Mouse (Mus musculus) myocyte (in vitro differentiated cells): Measurements from ENCODE around the gene Klhdc3.

Experiments used
- CEBPB ChIP-seq: IDR thresholded peaks from 2 replicates; pipeline ENCODE4 v1.6.1; 2011; ENCODE audit warnings: mild to moderate bottlenecking, moderate library complexity; ENCODE audit not compliant: poor library complexity, insufficient read depth, severe bottlenecking
- E2F4 ChIP-seq: IDR thresholded peaks from one replicate; pipeline ENCODE4 v1.6.1; 2011; ENCODE audit warnings: mild to moderate bottlenecking, control low read depth, moderate library complexity; ENCODE audit not compliant: insufficient read depth
- POLR2A ChIP-seq: IDR thresholded peaks from one replicate; pipeline ENCODE4 v1.6.1; 2011; ENCODE audit warnings: low read depth, mild to moderate bottlenecking, control low read depth, moderate library complexity; ENCODE audit not compliant: insufficient read length

DNA sequence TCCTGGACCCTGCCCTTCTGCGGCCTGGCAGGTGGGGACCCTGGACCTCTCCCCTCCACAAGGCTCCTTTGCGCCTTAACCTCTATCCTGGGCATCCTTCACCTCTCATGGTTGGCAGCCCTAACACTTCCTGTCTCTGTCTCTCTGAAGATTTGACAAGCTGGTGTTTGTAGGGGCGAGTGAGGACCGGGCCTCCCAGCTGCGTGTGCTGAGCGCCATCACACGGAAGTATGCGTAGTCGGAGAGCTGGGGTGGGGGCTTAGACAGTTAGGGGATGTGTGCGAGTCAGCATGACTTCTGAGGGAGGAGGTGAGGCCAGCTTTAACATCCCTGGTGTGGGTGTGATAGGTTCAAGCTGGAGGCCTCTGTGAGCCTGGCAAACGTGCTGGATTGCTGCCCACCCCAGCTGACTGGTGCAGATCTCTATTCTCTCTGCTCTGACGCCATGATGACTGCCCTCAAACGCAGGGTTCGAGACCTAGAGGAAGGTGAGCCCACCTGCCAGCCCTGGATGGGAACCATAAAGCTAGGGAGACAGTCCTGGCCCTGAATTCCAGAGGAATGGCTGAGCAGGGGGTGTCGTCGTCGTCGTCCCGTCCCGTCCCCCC is 43.9 kb upstream of the Klhdc3 start:
- no peak for TF ChIP-seq CEBPB
- TF ChIP-seq E2F4 = no peak
- no peak for TF ChIP-seq POLR2A
